Mouse (Mus musculus) liver, embryonic 12.5 days (tissue): ENCODE measurements around the gene Rrm2. TPM values are rescaled to one million over a fixed set of nuclear protein-coding genes. Genes with fewer than 3 reads are reported as not detected.

ENCODE experiments used
- ATAC-seq: fragments of 200-750 bp; cut with Nextera tagmentation; 2 replicates; pipeline ENCODE4 v1.8.0; 2017; ENCODE audit warnings: moderate number of reproducible peaks, mild to moderate bottlenecking, moderate library complexity
- H3K27ac ChIP-seq: fragments of 300-500 bp; sonication (generic); 2 replicates; pipeline ENCODE4 v1.5.1; 2016; ENCODE audit warnings: mild to moderate bottlenecking
- H3K27me3 ChIP-seq: fragments of 300-500 bp; sonication (generic); replicated peaks from 2 replicates; pipeline ENCODE4 v1.6.1; 2016; ENCODE audit warnings: mild to moderate bottlenecking, moderate library complexity
- H3K36me3 ChIP-seq: fragments of 300-500 bp; sonication (generic); 2 replicates; pipeline ENCODE4 v1.6.1; 2016; ENCODE audit warnings: mild to moderate bottlenecking, moderate library complexity
- H3K4me1 ChIP-seq: fragments of 300-500 bp; sonication (generic); 2 replicates; pipeline ENCODE4 v1.6.1; 2016
- H3K4me2 ChIP-seq: fragments of 300-500 bp; sonication (generic); 2 replicates; pipeline ENCODE4 v1.6.1; 2016; ENCODE audit warnings: mild to moderate bottlenecking, moderate library complexity
- H3K4me3 ChIP-seq: fragments of 300-500 bp; sonication (generic); 2 replicates; pipeline ENCODE4 v1.5.1; 2016; ENCODE audit warnings: mild to moderate bottlenecking, moderate library complexity
- H3K9ac ChIP-seq: fragments of 300-500 bp; sonication (generic); 2 replicates; pipeline ENCODE4 v1.6.1; 2016; ENCODE audit warnings: mild to moderate bottlenecking, moderate library complexity
- H3K9me3 ChIP-seq: fragments of 300-500 bp; sonication (generic); replicated peaks from 2 replicates; pipeline ENCODE4 v1.6.1; 2016; ENCODE audit warnings: mild to moderate bottlenecking, moderate library complexity
- WGBS: fragments of 180-500 bp; shearing (Covaris S2); methylation state at CpG from one replicate; pipeline ENCODE4 v1.1.7; 2016; ENCODE audit not compliant: insufficient replicate concordance; 5-methylcytosine and 5-hydroxymethylcytosine counted together
- polyA plus RNA-seq: library from polyadenylated mRNA; unstranded; fragments of >200 nt; fragmentation: Nextera tagmentation; extraction: Ambion mirVana; gene quantifications from 2 replicates; pipeline ENCODE4 v1.2.1, GENCODE M21; 2016

The Rrm2 gene
- polyA plus RNA-seq, 1 experiment from 2014 or later: 552 TPM

GRCm38 (mm10) chr12:24757387-24757786 is 49.3 kb downstream of the Rrm2 start:
- H3K9ac ChIP-seq: no peak overlapping the region
- no peak for ATAC-seq
- H3K4me3 ChIP-seq: no peak overlapping the region
- no peak overlapping the region for H3K27ac ChIP-seq
- H3K4me1 ChIP-seq: peaks cover 6% of the 10 kb centered on the region; the same call in 1 of the 2 replicates
- H3K9me3 ChIP-seq: no peaks in the 10 kb centered on the region
- H3K27me3 ChIP-seq: 0 out of 2 replicates have a peak, but pooled peaks cover 4% of the 10 kb centered on the region
- H3K4me2 ChIP-seq: no peak overlapping the region
- H3K36me3 ChIP-seq: no peaks in the 10 kb centered on the region

GRCm38 (mm10) chr12:24758374-24758773 is 50.3 kb downstream of the Rrm2 start:
- ATAC-seq: 0 out of 2 replicates have a peak, but pooled peaks have one; percentile 37

GRCm38 (mm10) chr12:24762253-24762652 is 54.2 kb downstream of the Rrm2 start:
- no peak for ATAC-seq
- Histone ChIP-seq H3K9me3 (no peaks in the 10 kb centered on the region), H3K4me1 (peaks cover 12% of the 10 kb centered on the region), H3K9ac (no peak overlapping the region), H3K4me2 (no peak overlapping the region), H3K27me3 (peaks cover 3% of the 10 kb centered on the region; the same call in 1 of the 2 replicates), H3K4me3 (no peak overlapping the region), H3K27ac (no peak overlapping the region), H3K36me3 (no peaks in the 10 kb centered on the region)
- WGBS: 25% methylated on average over 3 of the region's 3 CpGs

More at GRCm38 (mm10) chr12:24758374-24758773, 50.3 kb downstream of the Rrm2 start:
- Histone ChIP-seq H3K9ac (no peak overlapping the region), H3K4me2 (0 out of 2 replicates have a peak overlapping the region, but pooled peaks have one; percentile 6), H3K36me3 (no peaks in the 10 kb centered on the region), H3K27ac (no peak overlapping the region), H3K4me1 (peaks cover 6% of the 10 kb centered on the region; the same call in 1 of the 2 replicates), H3K4me3 (no peak overlapping the region), H3K9me3 (no peaks in the 10 kb centered on the region), H3K27me3 (0 out of 2 replicates have a peak, but pooled peaks cover 7% of the 10 kb centered on the region)
- 13% methylated on average over 6 of the region's 6 CpGs for WGBS

Other genes with a start within 250 kb of the Rrm2 start
- gene Taf1b, start 209.9 kb upstream of the Rrm2 start, polyA plus RNA-seq: 16.1 and 17.0 TPM in 2 replicates
- gene Grhl1, start 136.0 kb upstream of the Rrm2 start, polyA plus RNA-seq: 0.45 and 0.72 TPM in 2 replicates
- gene Klf11, start 57.0 kb upstream of the Rrm2 start, polyA plus RNA-seq: 9.2 and 10.6 TPM in 2 replicates
- 0.56 and 1.0 TPM in 2 replicates for gene Cys1, start 26.4 kb upstream of the Rrm2 start, polyA plus RNA-seq
- 8.5 and 8.6 TPM in 2 replicates for gene Mboat2, start 122.6 kb downstream of the Rrm2 start, polyA plus RNA-seq